8 mouse cellular contexts compared by ENCODE assay signal in the genomic region with DNA sequence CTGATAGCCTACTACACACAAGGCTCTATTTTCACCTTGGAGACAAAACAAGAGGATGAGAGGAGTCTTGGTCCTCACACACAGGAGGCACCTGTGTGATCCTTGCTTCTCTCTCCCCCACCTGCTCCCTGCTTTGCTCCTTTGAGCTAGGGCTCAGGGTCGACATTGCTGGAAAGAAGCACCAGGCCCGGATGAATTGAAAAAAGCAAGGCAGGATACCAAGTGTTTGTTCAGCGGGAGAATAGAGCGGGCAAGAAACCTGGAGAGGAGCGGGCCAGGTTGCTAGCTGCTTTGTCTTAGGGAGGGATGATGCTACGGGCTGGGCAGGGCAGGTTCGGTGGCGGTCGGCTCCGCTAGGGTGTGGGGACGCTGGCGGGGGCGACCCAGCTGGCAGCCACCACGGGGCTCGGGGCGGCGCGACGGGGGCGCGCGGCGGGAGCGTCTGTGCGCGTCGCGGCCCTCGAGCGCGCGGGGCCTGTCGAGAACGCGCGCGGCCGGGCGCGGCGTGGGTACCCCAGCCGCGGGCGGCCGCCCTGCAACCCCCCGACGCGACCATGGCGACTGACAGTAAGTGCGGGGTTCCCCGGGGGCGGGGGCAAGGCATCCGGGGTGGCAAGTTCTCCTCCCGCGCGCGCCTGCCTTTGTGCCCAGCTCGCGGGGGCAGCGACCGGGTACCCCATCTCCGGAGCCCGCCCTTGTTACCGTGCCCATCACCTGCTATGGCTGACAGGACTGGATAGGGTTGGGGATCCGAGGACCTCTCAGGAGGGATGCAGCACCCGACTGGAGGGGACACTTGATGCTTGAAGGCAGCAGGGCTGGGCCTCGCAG. TPM values are rescaled to one million over a fixed set of nuclear protein-coding genes. Genes with fewer than 3 reads are reported as not detected.
DNase-seq lines count a peak whose midpoint lies in the region; ATAC-seq and TF ChIP-seq lines count a peak whose summit lies in the region.

Gene Syt16, plus strand, starts transcription at position 365 of the 831 bp plus-strand sequence.

- ATAC-seq in heart, embryonic 13.5 days (ENCODE audit: extremely low read depth, insufficient number of reproducible peaks, low FRiP score, low TSS enrichment): no peak
- ATAC-seq in neural tube, embryonic 14.5 days (ENCODE audit: low read depth): peak; percentile 85

- H3K9me3 ChIP-seq in heart, embryonic 13.5 days: no peaks in the 10 kb centered on the region
- no peaks in the 10 kb centered on the region for H3K9me3 ChIP-seq in neural tube, embryonic 14.5 days (ENCODE audit: control insufficient read depth, low read length)

- H3K4me1 ChIP-seq in heart, embryonic 13.5 days: 0 out of 2 replicates have a peak, but pooled peaks cover 3% of the 10 kb centered on the region
- H3K4me1 ChIP-seq in cerebellum, adult 2 months (ENCODE audit: control insufficient read depth, insufficient read depth, low read length): no peaks in the 10 kb centered on the region
- peaks cover 3% of the 10 kb centered on the region; the same call in 1 of the 2 replicates for H3K4me1 ChIP-seq in neural tube, embryonic 14.5 days (ENCODE audit: control insufficient read depth, insufficient read depth, low read length)

- TF ChIP-seq POLR2A in cerebellum, adult 2 months (IDR thresholded peaks at IDR 0.05; ENCODE audit: borderline replicate concordance, insufficient read depth, low read length): no peak

- H3K4me2 ChIP-seq in heart, embryonic 13.5 days: peak within 1 kb of the TSS; percentile 97
- peak within 1 kb of the TSS; percentile 83 for H3K4me2 ChIP-seq in neural tube, embryonic 14.5 days (ENCODE audit: low read depth, low read length)

- no peak within 1 kb of the TSS for H3K27ac ChIP-seq in heart, embryonic 13.5 days (replicated peaks)
- H3K27ac ChIP-seq in cerebellum, adult 2 months (ENCODE audit: insufficient read depth, low read length): no peak within 1 kb of the TSS
- H3K27ac ChIP-seq in neural tube, embryonic 14.5 days (ENCODE audit: low read depth, low read length): peak within 1 kb of the TSS; percentile 77

- no peak for DNase-seq in heart, postnatal 10 days
- peak; percentile 24 to 44 for DNase-seq in cerebellum, adult 2 months
- peak; percentile 42 to 57 for DNase-seq in frontal cortex, postnatal 10 days (ENCODE audit: low spot score in 2 of 2)
- DNase-seq in left cerebral cortex, postnatal 14 days (ENCODE audit: low spot score in 2 of 2): peak; percentile 64 to 66
- no peak for DNase-seq in adrenal gland, adult 8-10 months
- no peak for DNase-seq in kidney, adult 8-10 months

- WGBS in heart, embryonic 13.5 days: 2% methylated on average over 57 of the region's 67 CpGs
- 2% methylated on average over 66 of the region's 67 CpGs for WGBS in cerebellum, adult 2 months
- WGBS in neural tube, embryonic 14.5 days: 1% methylated on average over 46 of the region's 67 CpGs

- H3K27me3 ChIP-seq in heart, embryonic 13.5 days (replicated peaks): peaks cover 56% of the 10 kb centered on the region
- H3K27me3 ChIP-seq in cerebellum, adult 2 months (ENCODE audit: control insufficient read depth, insufficient read depth, low read length): no peaks in the 10 kb centered on the region
- peaks cover 4% of the 10 kb centered on the region; the same call in 1 of the 2 replicates for H3K27me3 ChIP-seq in neural tube, embryonic 14.5 days (ENCODE audit: control insufficient read depth, insufficient read depth, low read length)

- intact Hi-C loops in heart, postnatal 10 days (cut with DNase I): no loop called here
- intact Hi-C loops in left cerebral cortex, postnatal 14 days (cut with DNase I): no loop called here

- no peak for TF ChIP-seq CTCF in cerebellum, adult 2 months (IDR thresholded peaks at IDR 0.05; ENCODE audit: borderline replicate concordance, insufficient read depth, low read depth, low read length)

- peak within 1 kb of the TSS; percentile 81 for H3K9ac ChIP-seq in heart, embryonic 13.5 days
- peak within 1 kb of the TSS; percentile 75 for H3K9ac ChIP-seq in neural tube, embryonic 14.5 days (replicated peaks; ENCODE audit: low read depth, low read length)

- no peaks in the 10 kb centered on the region for H3K36me3 ChIP-seq in heart, embryonic 13.5 days
- no peaks in the 10 kb centered on the region for H3K36me3 ChIP-seq in neural tube, embryonic 14.5 days (ENCODE audit: control insufficient read depth, insufficient read depth, low read length)

- peak within 1 kb of the TSS; percentile 70 for H3K4me3 ChIP-seq in heart, embryonic 13.5 days
- peak within 1 kb of the TSS; percentile 62 for H3K4me3 ChIP-seq in cerebellum, adult 2 months (replicated peaks; ENCODE audit: insufficient read depth, low read depth, low read length)
- H3K4me3 ChIP-seq in neural tube, embryonic 14.5 days (ENCODE audit: low read depth, low read length): peak within 1 kb of the TSS; percentile 59

RNA-seq across cellular contexts. Expression of gene Syt16, which starts in this region (rescaled TPM):
- polyA plus RNA-seq in heart, embryonic 13.5 days (2015; fragmentation: Nextera tagmentation; extraction: Ambion mirVana): 0.45 and 0.57 TPM in 2 replicates
- total RNA-seq in heart, postnatal 10 days (2021): not detected
- 5.5 TPM in 2 replicates for polyA plus RNA-seq in cerebellum, adult 2 months (2012; rRNA removed)
- total RNA-seq in left cerebral cortex, postnatal 14 days (2021): 100 to 1,000 TPM; 106 to 114 TPM
- polyA plus RNA-seq in neural tube, embryonic 14.5 days (2014; fragmentation: Nextera tagmentation; extraction: Ambion mirVana): 90.4 and 95.5 TPM in 2 replicates
- total RNA-seq in adrenal gland, adult 8-10 months (2022): 1 to 10 TPM in 2 of 4 experiments, under 1 TPM in 2; 0.26 to 3.0 (median 1.0) TPM

Comparison
In these comparisons a context has a peak if more than half of its experiments do, and no peak if none do; other contexts are left out.
1. RNA of gene Syt16 (total RNA-seq): 106 to 114 TPM in left cerebral cortex, postnatal 14 days; 0.26 to 3.0 TPM in adrenal gland, adult 8-10 months and not detected in heart, postnatal 10 days; every median in the first group is over 10 times any median in the second.
2. RNA of gene Syt16 (polyA plus RNA-seq): 90.4 to 95.5 TPM in neural tube, embryonic 14.5 days; 5.5 TPM in cerebellum, adult 2 months and 0.45 to 0.57 TPM in heart, embryonic 13.5 days; every median in the first group is over 10 times any median in the second.
3. DNase-seq: peak in cerebellum, adult 2 months (2 of 2), frontal cortex, postnatal 10 days (2 of 2) and left cerebral cortex, postnatal 14 days (2 of 2); none in heart, postnatal 10 days (0 of 2), adrenal gland, adult 8-10 months (single experiment) and kidney, adult 8-10 months (0 of 2).
4. Peak in every context shown above with its lines, with median percentiles within 50 percentile points of each other: H3K4me3 ChIP-seq.